Mouse (Mus musculus): Measurements from ENCODE around the gene Arf4. TPM values are rescaled to one million over a fixed set of nuclear protein-coding genes. Genes with fewer than 3 reads are reported as not detected.
"Not testable (repeated sequence)": the region's sequence is repeated elsewhere in the genome, so short reads cannot be mapped to it uniquely, and the experiment has no call there.

Arf4 gene
- total and polyA plus RNA-seq, 2 experiments from 2014 or later, result 149 to 404 TPM

GRCm38 (mm10) chr14:26675371-26675770, 37.5 kb downstream of the Arf4 start:
- H3K4me1 ChIP-seq (ENCODE audit: insufficient read depth, low read length), result no peaks in the 10 kb centered on the region
- no peaks in the 10 kb centered on the region for H3K9me3 ChIP-seq (ENCODE audit: low read length)
- ATAC-seq (ENCODE audit: low FRiP score) (no peak), DNase-seq (ENCODE audit: low spot score) (peak; percentile 30)
- peak; percentile 34 for TF ChIP-seq CTCF (IDR thresholded peaks at IDR 0.05)
- 26% methylated on average over 12 of the region's 12 CpGs for WGBS
- H3K4me2 ChIP-seq (ENCODE audit: low read depth, low read length, poor library complexity, severe bottlenecking), result no peak overlapping the region
- no peak overlapping the region for H3K27ac ChIP-seq (ENCODE audit: low read depth, low read length)
- H3K36me3 ChIP-seq (ENCODE audit: insufficient read depth, low read length), result no peaks in the 10 kb centered on the region
- no peak overlapping the region for H3K9ac ChIP-seq (replicated peaks; ENCODE audit: low read length, poor library complexity, severe bottlenecking)
- no peak overlapping the region for H3K4me3 ChIP-seq (ENCODE audit: low read depth, low read length)
- H3K27me3 ChIP-seq (ENCODE audit: insufficient read depth, low read length), result 0 out of 2 replicates have a peak, but pooled peaks cover 3% of the 10 kb centered on the region

- no peak for TF ChIP-seq CTCF (IDR thresholded peaks at IDR 0.05)
- Histone ChIP-seq H3K4me2 (ENCODE audit: low read depth, low read length, poor library complexity, severe bottlenecking) (no peak overlapping the region), H3K9me3 (ENCODE audit: low read length) (no peaks in the 10 kb centered on the region), H3K4me3 (ENCODE audit: low read depth, low read length) (no peak overlapping the region), H3K9ac (replicated peaks; ENCODE audit: low read length, poor library complexity, severe bottlenecking) (no peak overlapping the region), H3K27ac (ENCODE audit: low read depth, low read length) (no peak overlapping the region), H3K4me1 (ENCODE audit: insufficient read depth, low read length) (no peaks in the 10 kb centered on the region), H3K27me3 (ENCODE audit: insufficient read depth, low read length) (0 out of 2 replicates have a peak, but pooled peaks cover 3% of the 10 kb centered on the region), H3K36me3 (ENCODE audit: insufficient read depth, low read length) (no peaks in the 10 kb centered on the region)
- WGBS, result 83% methylated on average over 5 of the region's 5 CpGs
- DNase-seq (ENCODE audit: low spot score), result no peak
- no peak for ATAC-seq (ENCODE audit: low FRiP score)
Observed at GRCm38 (mm10) chr14:26675791-26676190, 37.9 kb downstream of the Arf4 start.

GRCm38 (mm10) chr14:26690727-26691126, 52.9 kb downstream of the Arf4 start:
- no peak overlapping the region for H3K4me2 ChIP-seq (ENCODE audit: low read depth, low read length, poor library complexity, severe bottlenecking)
- H3K27me3 ChIP-seq (ENCODE audit: insufficient read depth, low read length), result no peaks in the 10 kb centered on the region
- ATAC-seq (ENCODE audit: low FRiP score), result no peak
- TF ChIP-seq CTCF (IDR thresholded peaks at IDR 0.05), result no peak
- H3K9ac ChIP-seq (replicated peaks; ENCODE audit: low read length, poor library complexity, severe bottlenecking), result no peak overlapping the region
- H3K27ac ChIP-seq (ENCODE audit: low read depth, low read length), result no peak overlapping the region
- 60% methylated on average over 2 of the region's 2 CpGs for WGBS
- no peak overlapping the region for H3K4me3 ChIP-seq (ENCODE audit: low read depth, low read length)
- no peaks in the 10 kb centered on the region for H3K36me3 ChIP-seq (ENCODE audit: insufficient read depth, low read length)
- no peak for DNase-seq (ENCODE audit: low spot score)
- H3K4me1 ChIP-seq (ENCODE audit: insufficient read depth, low read length), result no peaks in the 10 kb centered on the region
- H3K9me3 ChIP-seq (ENCODE audit: low read length), result no peaks in the 10 kb centered on the region

- 52% methylated on average over 2 of the region's 2 CpGs for WGBS
- ATAC-seq (ENCODE audit: low FRiP score) (no peak), DNase-seq (ENCODE audit: low spot score) (no peak)
- H3K4me2 ChIP-seq (ENCODE audit: low read depth, low read length, poor library complexity, severe bottlenecking), result no peak overlapping the region
- H3K4me1 ChIP-seq (ENCODE audit: insufficient read depth, low read length), result no peaks in the 10 kb centered on the region
- TF ChIP-seq CTCF (IDR thresholded peaks at IDR 0.05), result no peak
- H3K27ac ChIP-seq (ENCODE audit: low read depth, low read length), result no peak overlapping the region
- H3K36me3 ChIP-seq (ENCODE audit: insufficient read depth, low read length), result no peaks in the 10 kb centered on the region
- no peaks in the 10 kb centered on the region for H3K9me3 ChIP-seq (ENCODE audit: low read length)
- H3K9ac ChIP-seq (replicated peaks; ENCODE audit: low read length, poor library complexity, severe bottlenecking), result no peak overlapping the region
- H3K4me3 ChIP-seq (ENCODE audit: low read depth, low read length), result no peak overlapping the region
- H3K27me3 ChIP-seq (ENCODE audit: insufficient read depth, low read length), result no peaks in the 10 kb centered on the region
Observed at GRCm38 (mm10) chr14:26691363-26691762, 53.5 kb downstream of the Arf4 start.

DNA sequence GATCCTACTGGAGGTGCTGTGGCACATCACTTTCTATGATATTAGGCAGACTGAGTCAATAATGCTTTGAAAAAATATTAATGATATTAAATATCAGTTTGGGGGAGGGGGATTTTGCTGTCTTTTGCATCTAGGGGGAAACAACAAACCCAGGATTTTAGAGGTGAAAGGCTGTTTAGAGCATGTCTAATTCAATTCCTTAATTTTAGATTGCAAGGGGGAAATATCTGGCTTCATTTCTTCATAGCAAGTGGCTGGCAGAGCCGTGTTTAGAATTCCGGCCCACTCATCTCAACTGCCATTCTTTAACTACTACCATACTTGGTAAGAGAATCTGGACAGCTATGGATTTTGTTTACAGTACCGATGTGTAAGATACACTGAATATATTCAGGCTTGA, 55.1 kb downstream of the Arf4 start, which contains the start of gene Dnah12:
Gene Dnah12, plus strand, starts transcription at position 301 of the 400 bp plus-strand sequence.
- no peak for TF ChIP-seq CTCF (IDR thresholded peaks at IDR 0.05)
- WGBS, result 94% methylated on average over 3 of the region's 3 CpGs
- H3K27ac ChIP-seq (ENCODE audit: low read depth, low read length), result no peak within 1 kb of the TSS

GRCm38 (mm10) chr14:26697912-26698311, 60.0 kb downstream of the Arf4 start:
- no peak for ATAC-seq (ENCODE audit: low FRiP score)

More for the DNA sequence above, 55.1 kb downstream of the Arf4 start, which contains the start of gene Dnah12:
- no peak within 1 kb of the TSS for H3K4me2 ChIP-seq (ENCODE audit: low read depth, low read length, poor library complexity, severe bottlenecking)
- H3K9me3 ChIP-seq (ENCODE audit: low read length), result no peaks in the 10 kb centered on the region
- no peaks in the 10 kb centered on the region for H3K4me1 ChIP-seq (ENCODE audit: insufficient read depth, low read length)
- H3K36me3 ChIP-seq (ENCODE audit: insufficient read depth, low read length), result no peaks in the 10 kb centered on the region
- DNase-seq (ENCODE audit: low spot score) (no peak), ATAC-seq (ENCODE audit: low FRiP score) (no peak)
- no peak within 1 kb of the TSS for H3K4me3 ChIP-seq (ENCODE audit: low read depth, low read length)
- no peak within 1 kb of the TSS for H3K9ac ChIP-seq (replicated peaks; ENCODE audit: low read length, poor library complexity, severe bottlenecking)
- no peaks in the 10 kb centered on the region for H3K27me3 ChIP-seq (ENCODE audit: insufficient read depth, low read length)

GRCm38 (mm10) chr14:26705246-26705645, 67.4 kb downstream of the Arf4 start:
- H3K27me3 ChIP-seq (ENCODE audit: insufficient read depth, low read length); H3K27ac ChIP-seq (ENCODE audit: low read depth, low read length); H3K4me2 ChIP-seq (ENCODE audit: low read depth, low read length, poor library complexity, severe bottlenecking); DNase-seq (ENCODE audit: low spot score); H3K9me3 ChIP-seq (ENCODE audit: low read length); H3K9ac ChIP-seq (replicated peaks; ENCODE audit: low read length, poor library complexity, severe bottlenecking); H3K4me3 ChIP-seq (ENCODE audit: low read depth, low read length); H3K4me1 ChIP-seq (ENCODE audit: insufficient read depth, low read length); H3K36me3 ChIP-seq (ENCODE audit: insufficient read depth, low read length); ATAC-seq (ENCODE audit: low FRiP score): not testable (repeated sequence)
- 86% methylated on average over 5 of the region's 5 CpGs for WGBS

More at GRCm38 (mm10) chr14:26697912-26698311, 60.0 kb downstream of the Arf4 start:
- Histone ChIP-seq H3K9me3 (ENCODE audit: low read length) (no peaks in the 10 kb centered on the region), H3K4me2 (ENCODE audit: low read depth, low read length, poor library complexity, severe bottlenecking) (no peak overlapping the region), H3K4me3 (ENCODE audit: low read depth, low read length) (no peak overlapping the region), H3K27me3 (ENCODE audit: insufficient read depth, low read length) (no peaks in the 10 kb centered on the region), H3K9ac (replicated peaks; ENCODE audit: low read length, poor library complexity, severe bottlenecking) (no peak overlapping the region), H3K36me3 (ENCODE audit: insufficient read depth, low read length) (no peaks in the 10 kb centered on the region), H3K27ac (ENCODE audit: low read depth, low read length) (no peak overlapping the region), H3K4me1 (ENCODE audit: insufficient read depth, low read length) (no peaks in the 10 kb centered on the region)
- TF ChIP-seq CTCF (IDR thresholded peaks at IDR 0.05), result peak; percentile 64
- peak; percentile 48 for DNase-seq (ENCODE audit: low spot score)
